Mouse (Mus musculus) urinary bladder, adult 18-20 months (tissue): ENCODE measurements around the gene Diras1.
"Not testable (repeated sequence)": the region's sequence is repeated elsewhere in the genome, so short reads cannot be mapped to it uniquely, and the experiment has no call there.

Experiments
- DNase-seq, 2 experiments: peaks; one replicate each; pipeline ENCODE4 v3.0.0; 2022; ENCODE audit warnings: low spot score in 2 of 2, mixed read lengths in 2 of 2

Diras1 gene

GRCm38 (mm10) chr10:80998021-80998420, 27.4 kb downstream of the Diras1 start:
- DNase-seq, result no peak

- no peak for DNase-seq
Measured at GRCm38 (mm10) chr10:80997332-80997731, 28.1 kb downstream of the Diras1 start.

GRCm38 (mm10) chr10:80996501-80996900, 29.0 kb downstream of the Diras1 start:
- no peak for DNase-seq

- DNase-seq, result peak; percentile 50 to 59
Measured at GRCm38 (mm10) chr10:80995091-80995632, 30.3 kb downstream of the Diras1 start.

- no peak for DNase-seq
Measured at GRCm38 (mm10) chr10:80994621-80995020, 30.8 kb downstream of the Diras1 start.

GRCm38 (mm10) chr10:80993276-80993675, 32.2 kb downstream of the Diras1 start:
- DNase-seq, result no peak

GRCm38 (mm10) chr10:80991945-80992344, 33.5 kb downstream of the Diras1 start:
- DNase-seq, result no peak

GRCm38 (mm10) chr10:80991007-80991406, 34.5 kb downstream of the Diras1 start:
- no peak for DNase-seq

- DNase-seq, result no peak
Measured at GRCm38 (mm10) chr10:80990406-80990805, 35.1 kb downstream of the Diras1 start.

GRCm38 (mm10) chr10:80989854-80990253, 35.6 kb downstream of the Diras1 start:
- not testable (repeated sequence) for DNase-seq

GRCm38 (mm10) chr10:80989446-80989845, 36.0 kb downstream of the Diras1 start:
- no peak for DNase-seq

- DNase-seq, result peak; percentile 67 to 83
Measured at GRCm38 (mm10) chr10:80987709-80988441, 37.6 kb downstream of the Diras1 start.

- DNase-seq, result no peak
Measured at GRCm38 (mm10) chr10:80986754-80987153, 38.7 kb downstream of the Diras1 start.

- DNase-seq, result no peak
Measured at GRCm38 (mm10) chr10:80985970-80986701, 39.3 kb downstream of the Diras1 start.

GRCm38 (mm10) chr10:80985241-80985969, 40.1 kb downstream of the Diras1 start:
- DNase-seq, result peak; percentile 50 to 62

- DNase-seq, result no peak
Measured at GRCm38 (mm10) chr10:80984223-80984622, 41.2 kb downstream of the Diras1 start.

- no peak for DNase-seq
Measured at GRCm38 (mm10) chr10:80982381-80982780, 43.1 kb downstream of the Diras1 start.

- DNase-seq, result no peak
Measured at GRCm38 (mm10) chr10:80981564-80982112, 43.8 kb downstream of the Diras1 start.

GRCm38 (mm10) chr10:80975478-80975877, 50.0 kb downstream of the Diras1 start:
- DNase-seq, result no peak

GRCm38 (mm10) chr10:80973722-80974121, 51.7 kb downstream of the Diras1 start:
- DNase-seq, result no peak

GRCm38 (mm10) chr10:80972071-80972987, 53.1 kb downstream of the Diras1 start:
- no peak for DNase-seq
